Mouse (Mus musculus): ENCODE results near the gene Top1. TPM values are rescaled to one million over a fixed set of nuclear protein-coding genes. Genes with fewer than 3 reads are reported as not detected.

Top1 gene
- polyA plus RNA-seq, 1 experiment from 2014 or later: 29.7 TPM

DNA sequence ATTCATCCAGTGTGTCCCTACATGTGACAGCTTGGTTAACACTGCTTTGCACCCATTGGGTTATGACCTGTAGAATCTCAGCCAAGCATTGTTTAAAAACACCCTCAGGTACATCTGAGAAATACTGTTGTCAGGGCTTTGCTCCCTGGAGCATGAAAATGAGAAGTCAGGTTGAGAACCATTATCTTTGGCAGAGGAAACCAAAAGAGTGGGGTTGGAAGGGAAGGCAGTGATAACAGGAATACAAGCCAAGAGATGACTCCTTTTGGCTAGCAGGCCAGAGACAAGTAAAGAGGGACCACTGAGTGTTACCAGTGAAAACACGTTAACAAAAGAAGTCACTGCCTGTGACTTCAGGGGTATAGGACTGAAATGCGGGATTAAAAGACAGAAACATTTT, 118.7 kb downstream of the Top1 start:
- TF ChIP-seq EP300 (optimal IDR thresholded peaks at IDR 0.05) (no peak), CTCF (IDR thresholded peaks at IDR 0.05; ENCODE audit: low read depth) (no peak)
- DNase-seq (ENCODE audit: low spot score) (no peak), ATAC-seq (ENCODE audit: low FRiP score, low TSS enrichment) (no peak)
- no peaks in the 10 kb centered on the region for H3K4me1 ChIP-seq (replicated peaks; ENCODE audit: control insufficient read depth, insufficient read depth)
- H3K36me3 ChIP-seq (ENCODE audit: control insufficient read depth, insufficient read depth, low read length): peaks cover 19% of the 10 kb centered on the region
- H3K9me3 ChIP-seq (ENCODE audit: control insufficient read depth, low read length): no peaks in the 10 kb centered on the region
- H3K27me3 ChIP-seq (ENCODE audit: control insufficient read depth, insufficient read depth, low read length): no peaks in the 10 kb centered on the region
- WGBS: 87% methylated on average over 2 of the region's 2 CpGs
- no peak overlapping the region for H3K4me2 ChIP-seq (replicated peaks; ENCODE audit: low read depth)
- H3K9ac ChIP-seq (ENCODE audit: low read length): no peak overlapping the region
- H3K4me3 ChIP-seq (ENCODE audit: low read depth, low read length): no peak overlapping the region
- no peak overlapping the region for H3K27ac ChIP-seq (replicated peaks)

DNA sequence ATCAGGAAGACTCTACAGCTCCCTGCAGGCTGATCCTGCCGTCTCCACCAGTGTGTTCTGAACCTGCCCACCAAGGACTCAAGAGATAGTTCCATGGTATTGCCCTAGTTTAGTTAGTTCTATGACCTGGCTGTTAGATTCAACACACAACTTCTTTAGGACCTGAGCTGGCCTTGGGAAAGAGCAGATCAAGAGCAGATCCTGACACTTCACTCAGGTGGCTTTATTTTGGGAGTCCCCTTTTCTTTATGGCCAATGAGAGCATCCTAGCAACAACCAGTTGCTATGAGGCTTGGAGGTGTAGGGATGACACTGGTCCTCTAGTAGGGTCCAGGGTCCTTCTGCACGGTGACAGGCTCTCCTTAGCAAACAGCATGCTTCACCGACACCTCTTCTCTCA, 119.4 kb downstream of the Top1 start:
- no peaks in the 10 kb centered on the region for H3K4me1 ChIP-seq (replicated peaks; ENCODE audit: control insufficient read depth, insufficient read depth)
- no peaks in the 10 kb centered on the region for H3K9me3 ChIP-seq (ENCODE audit: control insufficient read depth, low read length)
- no peak for ATAC-seq (ENCODE audit: low FRiP score, low TSS enrichment)
- H3K27me3 ChIP-seq (ENCODE audit: control insufficient read depth, insufficient read depth, low read length): no peaks in the 10 kb centered on the region
- 69% methylated on average over 3 of the region's 3 CpGs for WGBS
- peaks cover 13% of the 10 kb centered on the region for H3K36me3 ChIP-seq (ENCODE audit: control insufficient read depth, insufficient read depth, low read length)
- H3K4me2 ChIP-seq (replicated peaks; ENCODE audit: low read depth): no peak overlapping the region
- no peak overlapping the region for H3K4me3 ChIP-seq (ENCODE audit: low read depth, low read length)
- DNase-seq (ENCODE audit: low spot score): no peak
- H3K27ac ChIP-seq (replicated peaks): no peak overlapping the region
- no peak overlapping the region for H3K9ac ChIP-seq (ENCODE audit: low read length)
- TF ChIP-seq CTCF (IDR thresholded peaks at IDR 0.05; ENCODE audit: low read depth) (no peak), EP300 (optimal IDR thresholded peaks at IDR 0.05) (no peak)

DNA sequence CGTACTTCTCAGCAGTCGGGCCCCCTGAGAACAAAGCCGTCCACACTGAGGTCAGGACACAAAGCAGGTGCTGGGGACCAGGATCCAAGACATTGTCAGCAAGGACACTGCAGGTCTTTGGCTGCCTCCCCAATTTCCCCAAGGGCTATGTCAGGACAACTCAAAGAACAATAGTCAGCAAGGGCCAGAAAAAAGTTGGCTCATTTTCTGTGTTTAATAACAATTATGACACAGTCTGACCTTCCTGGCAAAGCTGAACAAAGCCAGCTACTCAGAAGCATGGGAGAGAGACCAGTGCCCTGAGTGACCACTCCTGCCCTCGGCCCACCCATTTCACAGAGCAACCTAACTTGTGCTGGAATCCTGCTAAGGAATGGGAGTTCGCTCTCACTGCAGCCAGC, 120.7 kb downstream of the Top1 start:
- TF ChIP-seq CTCF (IDR thresholded peaks at IDR 0.05; ENCODE audit: low read depth) (no peak), EP300 (optimal IDR thresholded peaks at IDR 0.05) (no peak)
- Histone ChIP-seq H3K9me3 (ENCODE audit: control insufficient read depth, low read length) (no peaks in the 10 kb centered on the region), H3K27me3 (ENCODE audit: control insufficient read depth, insufficient read depth, low read length) (no peaks in the 10 kb centered on the region), H3K4me1 (replicated peaks; ENCODE audit: control insufficient read depth, insufficient read depth) (no peaks in the 10 kb centered on the region), H3K27ac (replicated peaks) (no peak overlapping the region), H3K4me2 (replicated peaks; ENCODE audit: low read depth) (no peak overlapping the region), H3K36me3 (ENCODE audit: control insufficient read depth, insufficient read depth, low read length) (peaks cover 13% of the 10 kb centered on the region), H3K9ac (ENCODE audit: low read length) (no peak overlapping the region), H3K4me3 (ENCODE audit: low read depth, low read length) (no peak overlapping the region)
- DNase-seq (ENCODE audit: low spot score) (no peak), ATAC-seq (ENCODE audit: low FRiP score, low TSS enrichment) (peak; percentile 39; the same call in 1 of the 2 replicates)
- WGBS: 45% methylated on average over 5 of the region's 5 CpGs

DNA sequence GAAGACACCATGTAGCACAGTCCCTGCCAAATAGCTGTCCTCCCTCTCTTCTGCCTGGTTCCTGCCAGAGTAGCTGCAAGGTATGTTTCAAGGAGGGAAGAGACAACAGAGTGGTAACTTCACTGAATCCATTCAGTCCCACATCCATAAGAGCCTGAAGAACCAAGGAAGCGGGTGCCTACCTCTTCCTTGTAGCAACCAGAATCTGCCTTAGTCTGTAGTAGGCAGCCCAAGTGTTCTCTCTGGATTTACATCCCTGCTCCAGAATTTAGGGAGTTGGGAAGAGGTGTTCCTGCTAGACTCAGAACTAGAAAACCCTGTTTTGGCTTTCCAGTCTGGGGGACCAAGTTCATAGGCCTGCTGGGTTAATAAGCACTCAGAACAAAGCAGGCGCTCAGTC, 121.5 kb downstream of the Top1 start:
- TF ChIP-seq CTCF (IDR thresholded peaks at IDR 0.05; ENCODE audit: low read depth): no peak
- no peak for TF ChIP-seq EP300 (optimal IDR thresholded peaks at IDR 0.05)
- Histone ChIP-seq H3K9me3 (ENCODE audit: control insufficient read depth, low read length) (no peaks in the 10 kb centered on the region), H3K4me1 (replicated peaks; ENCODE audit: control insufficient read depth, insufficient read depth) (no peaks in the 10 kb centered on the region), H3K4me2 (replicated peaks; ENCODE audit: low read depth) (no peak overlapping the region), H3K4me3 (ENCODE audit: low read depth, low read length) (no peak overlapping the region), H3K9ac (ENCODE audit: low read length) (no peak overlapping the region), H3K36me3 (ENCODE audit: control insufficient read depth, insufficient read depth, low read length) (peaks cover 6% of the 10 kb centered on the region; the same call in 1 of the 2 replicates), H3K27ac (replicated peaks) (no peak overlapping the region), H3K27me3 (ENCODE audit: control insufficient read depth, insufficient read depth, low read length) (no peaks in the 10 kb centered on the region)
- 98% methylated on average over 2 of the region's 2 CpGs for WGBS
- DNase-seq (ENCODE audit: low spot score) (no peak), ATAC-seq (ENCODE audit: low FRiP score, low TSS enrichment) (no peak)

DNA sequence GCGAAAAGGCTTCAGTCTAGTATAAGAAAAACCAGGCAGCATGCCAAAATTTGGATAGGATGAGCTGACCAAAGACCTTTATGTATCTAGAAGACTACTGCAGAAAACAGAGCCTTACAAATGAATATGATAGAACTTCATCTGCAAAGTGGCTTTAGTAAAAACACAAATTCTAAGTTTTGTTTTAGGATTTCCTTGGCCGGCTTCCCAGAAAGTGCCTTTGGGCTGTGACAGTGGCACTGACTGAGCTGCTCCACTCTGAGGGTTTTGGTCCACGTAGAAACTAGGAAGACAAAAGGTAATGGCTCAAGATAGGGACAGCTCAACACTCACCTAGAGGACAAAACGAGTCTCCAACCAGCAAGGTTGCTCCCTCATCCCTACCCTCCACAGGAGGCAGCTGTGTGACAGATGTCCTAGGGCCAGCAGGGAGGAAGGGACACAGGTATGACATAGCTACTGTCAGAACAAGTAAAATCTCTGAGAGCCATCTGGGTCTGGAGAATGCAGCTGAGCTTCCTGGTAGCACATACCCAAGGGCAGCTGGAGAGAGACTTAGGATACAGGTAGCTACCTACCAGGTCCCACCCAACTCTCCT, 122.5 kb downstream of the Top1 start:
- no peak for TF ChIP-seq EP300 (optimal IDR thresholded peaks at IDR 0.05)
- no peak for TF ChIP-seq CTCF (IDR thresholded peaks at IDR 0.05; ENCODE audit: low read depth)
- Histone ChIP-seq H3K27ac (replicated peaks) (no peak overlapping the region), H3K4me2 (replicated peaks; ENCODE audit: low read depth) (no peak overlapping the region), H3K9ac (ENCODE audit: low read length) (no peak overlapping the region), H3K4me3 (ENCODE audit: low read depth, low read length) (no peak overlapping the region), H3K27me3 (ENCODE audit: control insufficient read depth, insufficient read depth, low read length) (no peaks in the 10 kb centered on the region), H3K4me1 (replicated peaks; ENCODE audit: control insufficient read depth, insufficient read depth) (no peaks in the 10 kb centered on the region), H3K36me3 (ENCODE audit: control insufficient read depth, insufficient read depth, low read length) (peaks cover 5% of the 10 kb centered on the region; the same call in 1 of the 2 replicates), H3K9me3 (ENCODE audit: control insufficient read depth, low read length) (no peaks in the 10 kb centered on the region)
- DNase-seq (ENCODE audit: low spot score): no peak
- 71% methylated on average over 4 of the region's 4 CpGs for WGBS
- ATAC-seq (ENCODE audit: low FRiP score, low TSS enrichment): no peak

DNA sequence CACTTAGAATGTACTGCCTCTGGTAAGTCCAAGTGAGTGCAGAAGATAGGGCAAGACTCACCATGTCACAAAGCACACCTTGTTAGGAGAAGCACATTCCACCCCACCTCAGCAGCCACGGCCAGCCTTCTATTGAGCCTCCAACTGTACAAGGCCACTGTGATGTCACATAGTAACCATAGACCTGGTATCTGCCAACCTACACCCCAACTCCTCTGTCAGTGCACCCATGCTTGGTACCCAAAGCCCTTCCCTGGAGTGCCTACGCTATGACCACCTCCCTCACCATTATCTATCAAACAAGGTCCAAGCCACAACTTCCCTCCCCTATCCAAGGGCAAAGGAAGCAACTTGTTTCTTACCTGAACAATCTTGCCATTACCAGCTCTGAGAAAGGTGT, 123.3 kb downstream of the Top1 start:
- TF ChIP-seq EP300 (optimal IDR thresholded peaks at IDR 0.05): no peak
- TF ChIP-seq CTCF (IDR thresholded peaks at IDR 0.05; ENCODE audit: low read depth): no peak
- Histone ChIP-seq H3K4me3 (ENCODE audit: low read depth, low read length) (no peak overlapping the region), H3K27ac (replicated peaks) (no peak overlapping the region), H3K9ac (ENCODE audit: low read length) (no peak overlapping the region), H3K4me1 (replicated peaks; ENCODE audit: control insufficient read depth, insufficient read depth) (no peaks in the 10 kb centered on the region), H3K4me2 (replicated peaks; ENCODE audit: low read depth) (no peak overlapping the region), H3K36me3 (ENCODE audit: control insufficient read depth, insufficient read depth, low read length) (no peaks in the 10 kb centered on the region; the same call in 1 of the 2 replicates), H3K27me3 (ENCODE audit: control insufficient read depth, insufficient read depth, low read length) (no peaks in the 10 kb centered on the region), H3K9me3 (ENCODE audit: control insufficient read depth, low read length) (no peaks in the 10 kb centered on the region)
- WGBS: 88% methylated on average over 2 of the region's 2 CpGs
- ATAC-seq (ENCODE audit: low FRiP score, low TSS enrichment): 0 out of 2 replicates have a peak, but pooled peaks have one; percentile 10
- DNase-seq (ENCODE audit: low spot score): no peak

All from stomach, postnatal 0 days (tissue).